Mouse (Mus musculus) myocyte (in vitro differentiated cells): ENCODE results near the gene Arr3. TPM values are rescaled to one million over a fixed set of nuclear protein-coding genes. Genes with fewer than 3 reads are reported as not detected.
A peak's percentile ranks its signal among the peaks of the same experiment; 100 is the strongest.

ENCODE experiments used
- H3K27me3 ChIP-seq: one replicate; pipeline ENCODE4 v1.6.1; 2011; ENCODE audit not compliant: control insufficient read depth, insufficient read depth, insufficient read length
- H3K36me3 ChIP-seq: one replicate; pipeline ENCODE4 v1.6.1; 2011; ENCODE audit not compliant: control insufficient read depth, insufficient read depth
- H3K4me2 ChIP-seq: one replicate; pipeline ENCODE4 v1.6.1; 2011; ENCODE audit warnings: low read depth, control low read depth
- H3K4me3 ChIP-seq: one replicate; pipeline ENCODE4 v1.5.1; 2011; ENCODE audit warnings: mild to moderate bottlenecking, control low read depth, moderate library complexity
- H3K79me2 ChIP-seq: one replicate; pipeline ENCODE4 v1.6.1; 2011; ENCODE audit not compliant: control insufficient read depth, insufficient read depth
- H3ac ChIP-seq: one replicate; pipeline ENCODE4 v1.6.1; 2011; ENCODE audit not compliant: control insufficient read depth, insufficient read length
- CEBPB ChIP-seq: IDR thresholded peaks from 2 replicates; pipeline ENCODE4 v1.6.1; 2011; ENCODE audit warnings: mild to moderate bottlenecking, moderate library complexity; ENCODE audit not compliant: poor library complexity, insufficient read depth, severe bottlenecking
- E2F4 ChIP-seq: IDR thresholded peaks from one replicate; pipeline ENCODE4 v1.6.1; 2011; ENCODE audit warnings: mild to moderate bottlenecking, control low read depth, moderate library complexity; ENCODE audit not compliant: insufficient read depth
- MAX ChIP-seq: IDR thresholded peaks from one replicate; pipeline ENCODE4 v1.6.1; 2011; ENCODE audit warnings: low read depth, mild to moderate bottlenecking, control low read depth
- MYOD1 ChIP-seq, 3 experiments: IDR thresholded peaks; one replicate each; pipeline ENCODE4 v1.6.1; 2011; ENCODE audit warnings: control low read depth in 2 of 3, low read depth in 2 of 3, mild to moderate bottlenecking in 2 of 3, moderate library complexity in 1 of 3; ENCODE audit not compliant: insufficient read length in 2 of 3, control insufficient read depth in 1 of 3
- MYOG ChIP-seq, 3 experiments: IDR thresholded peaks; one replicate each; pipeline ENCODE4 v1.6.1; 2011; ENCODE audit warnings: control low read depth in 2 of 3, low read depth in 2 of 3, mild to moderate bottlenecking in 2 of 3; ENCODE audit not compliant: insufficient read length in 2 of 3, control insufficient read depth in 1 of 3, insufficient read depth in 1 of 3
- POLR2A ChIP-seq: IDR thresholded peaks from one replicate; pipeline ENCODE4 v1.6.1; 2011; ENCODE audit warnings: low read depth, mild to moderate bottlenecking, control low read depth, moderate library complexity; ENCODE audit not compliant: insufficient read length
- POLR2AphosphoS2 ChIP-seq: IDR thresholded peaks from one replicate; pipeline ENCODE4 v1.6.1; 2011; ENCODE audit warnings: low read depth, control low read depth; ENCODE audit not compliant: insufficient read length
- REST ChIP-seq: IDR thresholded peaks from one replicate; pipeline ENCODE4 v1.6.1; 2011; ENCODE audit warnings: mild to moderate bottlenecking, control low read depth, moderate library complexity; ENCODE audit not compliant: insufficient read depth, insufficient read length
- SRF ChIP-seq: IDR thresholded peaks from one replicate; pipeline ENCODE4 v1.6.1; 2011; ENCODE audit warnings: low read depth; ENCODE audit not compliant: control insufficient read depth, insufficient read length
- TCF12 ChIP-seq: IDR thresholded peaks from one replicate; pipeline ENCODE4 v1.6.1; 2011; ENCODE audit warnings: mild to moderate bottlenecking, control low read depth; ENCODE audit not compliant: poor library complexity, insufficient read depth, severe bottlenecking
- TCF3 ChIP-seq: IDR thresholded peaks from one replicate; pipeline ENCODE4 v1.6.1; 2011; ENCODE audit warnings: low read depth, control low read depth; ENCODE audit not compliant: insufficient read length
- USF1 ChIP-seq: IDR thresholded peaks from one replicate; pipeline ENCODE4 v1.6.1; 2011; ENCODE audit warnings: low read depth, mild to moderate bottlenecking, control low read depth, moderate library complexity
- polyA plus RNA-seq: library from polyadenylated mRNA; unstranded; fragments of >200 nt; fragmentation: generic; extraction: Trizol; gene quantifications from one replicate; pipeline ENCODE4 v1.2.1, GENCODE M21; 2012; ENCODE audit warnings: missing spikeins

The Arr3 gene
- polyA plus RNA-seq, 1 experiment = not detected

GRCm38 (mm10) chrX:100597439-100597838 lies 7.9 kb upstream of the Arr3 start:
- H3K4me3 ChIP-seq = no peak overlapping the region
- H3ac ChIP-seq = no peak overlapping the region
- H3K36me3 ChIP-seq = no peaks in the 10 kb centered on the region
- no peak overlapping the region for H3K4me2 ChIP-seq
- no peaks in the 10 kb centered on the region for H3K79me2 ChIP-seq
- TF ChIP-seq CEBPB (no peak), POLR2AphosphoS2 (no peak), MYOG (IDR thresholded peaks at IDR 0.05; ENCODE audit: control insufficient read depth in 1 of 3, insufficient read depth in 1 of 3, insufficient read length in 2 of 3, low read depth in 2 of 3) (no peak), USF1 (no peak), MAX (no peak), SRF (no peak), TCF12 (no peak), REST (no peak)
- H3K27me3 ChIP-seq = no peaks in the 10 kb centered on the region

GRCm38 (mm10) chrX:100599755-100600154 lies 5.5 kb upstream of the Arr3 start:
- H3K4me3 ChIP-seq = no peak overlapping the region
- H3K4me2 ChIP-seq = no peak overlapping the region
- H3ac ChIP-seq = no peak overlapping the region
- TF ChIP-seq USF1 (no peak), MAX (no peak), MYOD1 (IDR thresholded peaks at IDR 0.05; ENCODE audit: control insufficient read depth in 1 of 3, insufficient read length in 2 of 3, low read depth in 2 of 3) (no peak), TCF3 (no peak), SRF (no peak), POLR2A (no peak), CEBPB (no peak), REST (no peak), TCF12 (no peak), E2F4 (no peak), POLR2AphosphoS2 (no peak), MYOG (IDR thresholded peaks at IDR 0.05; ENCODE audit: control insufficient read depth in 1 of 3, insufficient read depth in 1 of 3, insufficient read length in 2 of 3, low read depth in 2 of 3) (no peak)
- H3K27me3 ChIP-seq = no peaks in the 10 kb centered on the region
- H3K36me3 ChIP-seq = no peaks in the 10 kb centered on the region
- H3K79me2 ChIP-seq = no peaks in the 10 kb centered on the region

- Histone ChIP-seq H3K79me2 (no peaks in the 10 kb centered on the region), H3ac (no peak overlapping the region), H3K27me3 (no peaks in the 10 kb centered on the region), H3K4me3 (no peak overlapping the region), H3K4me2 (no peak overlapping the region), H3K36me3 (no peaks in the 10 kb centered on the region)
- TF ChIP-seq TCF12 (no peak), SRF (no peak), USF1 (no peak), POLR2A (no peak), CEBPB (no peak), E2F4 (no peak), MYOD1 (IDR thresholded peaks at IDR 0.05; ENCODE audit: control insufficient read depth in 1 of 3, insufficient read length in 2 of 3, low read depth in 2 of 3) (no peak), REST (no peak), TCF3 (no peak)
Observed at GRCm38 (mm10) chrX:100618488-100618887, 13.2 kb downstream of the Arr3 start.

GRCm38 (mm10) chrX:100621366-100621765 lies 16.1 kb downstream of the Arr3 start:
- Histone ChIP-seq H3ac (no peak overlapping the region), H3K27me3 (no peaks in the 10 kb centered on the region), H3K79me2 (peaks cover 6% of the 10 kb centered on the region), H3K36me3 (no peaks in the 10 kb centered on the region), H3K4me3 (no peak overlapping the region), H3K4me2 (no peak overlapping the region)
- no peak for TF ChIP-seq SRF
- TF ChIP-seq E2F4 = no peak
- TF ChIP-seq MYOG (IDR thresholded peaks at IDR 0.05; ENCODE audit: control insufficient read depth in 1 of 3, insufficient read depth in 1 of 3, insufficient read length in 2 of 3, low read depth in 2 of 3) = no peak
- TF ChIP-seq MYOD1 (IDR thresholded peaks at IDR 0.05; ENCODE audit: control insufficient read depth in 1 of 3, insufficient read length in 2 of 3, low read depth in 2 of 3) = no peak
- no peak for TF ChIP-seq CEBPB
- TF ChIP-seq TCF3 = no peak
- TF ChIP-seq TCF12 = no peak
- no peak for TF ChIP-seq POLR2A
- TF ChIP-seq REST = no peak
- no peak for TF ChIP-seq USF1

GRCm38 (mm10) chrX:100624242-100624641 lies 18.9 kb downstream of the Arr3 start:
- Histone ChIP-seq H3K4me2 (peak overlapping the region; percentile 56), H3K36me3 (no peaks in the 10 kb centered on the region), H3K4me3 (peak overlapping the region; percentile 70), H3ac (no peak overlapping the region), H3K79me2 (peaks cover 34% of the 10 kb centered on the region), H3K27me3 (no peaks in the 10 kb centered on the region)
- TF ChIP-seq TCF12 (no peak), MAX (no peak), MYOD1 (IDR thresholded peaks at IDR 0.05; ENCODE audit: control insufficient read depth in 1 of 3, insufficient read length in 2 of 3, low read depth in 2 of 3) (no peak), E2F4 (no peak), TCF3 (no peak), CEBPB (no peak), REST (no peak), POLR2AphosphoS2 (no peak), SRF (no peak), USF1 (no peak), POLR2A (no peak), MYOG (IDR thresholded peaks at IDR 0.05; ENCODE audit: control insufficient read depth in 1 of 3, insufficient read depth in 1 of 3, insufficient read length in 2 of 3, low read depth in 2 of 3) (no peak)
